Mouse (Mus musculus) heart, embryonic 12.5 days (tissue): Measurements from ENCODE around the gene Gm3376. TPM values are rescaled to one million over a fixed set of nuclear protein-coding genes. Genes with fewer than 3 reads are reported as not detected.
"Not testable (repeated sequence)": the region's sequence is repeated elsewhere in the genome, so short reads cannot be mapped to it uniquely, and the experiment has no call there.

Experiments used
- ATAC-seq: fragments of 200-750 bp; cut with Nextera tagmentation; 2 replicates; pipeline ENCODE4 v1.8.0; 2017; ENCODE audit warnings: moderate TSS enrichment, moderate library complexity; ENCODE audit not compliant: insufficient number of reproducible peaks, low FRiP score
- H3K27ac ChIP-seq: fragments of 300-500 bp; sonication (generic); 2 replicates; pipeline ENCODE4 v1.5.1; 2016; ENCODE audit warnings: mild to moderate bottlenecking, moderate library complexity; ENCODE audit not compliant: poor library complexity, severe bottlenecking
- H3K27me3 ChIP-seq: fragments of 300-500 bp; sonication (generic); replicated peaks from 2 replicates; pipeline ENCODE4 v1.6.1; 2016; ENCODE audit warnings: mild to moderate bottlenecking, moderate library complexity
- H3K36me3 ChIP-seq: fragments of 300-500 bp; sonication (generic); 2 replicates; pipeline ENCODE4 v1.6.1; 2016; ENCODE audit warnings: mild to moderate bottlenecking, moderate library complexity
- H3K4me1 ChIP-seq: fragments of 300-500 bp; sonication (generic); replicated peaks from 2 replicates; pipeline ENCODE4 v1.6.1; 2016; ENCODE audit warnings: mild to moderate bottlenecking
- H3K4me2 ChIP-seq: fragments of 300-500 bp; sonication (generic); 2 replicates; pipeline ENCODE4 v1.6.1; 2016; ENCODE audit warnings: mild to moderate bottlenecking, moderate library complexity
- H3K4me3 ChIP-seq: fragments of 300-500 bp; sonication (generic); 2 replicates; pipeline ENCODE4 v1.5.1; 2016; ENCODE audit warnings: mild to moderate bottlenecking
- H3K9ac ChIP-seq: fragments of 300-500 bp; sonication (generic); 2 replicates; pipeline ENCODE4 v1.6.1; 2016; ENCODE audit warnings: mild to moderate bottlenecking, moderate library complexity
- H3K9me3 ChIP-seq: fragments of 300-500 bp; sonication (generic); replicated peaks from 2 replicates; pipeline ENCODE4 v1.6.1; 2016; ENCODE audit warnings: mild to moderate bottlenecking, moderate library complexity
- WGBS: fragments of 180-500 bp; shearing (Covaris S2); methylation state at CpG from one replicate; pipeline ENCODE4 v1.1.7; 2016; 5-methylcytosine and 5-hydroxymethylcytosine counted together
- polyA plus RNA-seq: library from polyadenylated mRNA; unstranded; fragments of >200 nt; fragmentation: Nextera tagmentation; extraction: Ambion mirVana; gene quantifications from 2 replicates; pipeline ENCODE4 v1.2.1, GENCODE M21; 2016

The Gm3376 gene
- polyA plus RNA-seq = not detected in 2 replicates

DNA sequence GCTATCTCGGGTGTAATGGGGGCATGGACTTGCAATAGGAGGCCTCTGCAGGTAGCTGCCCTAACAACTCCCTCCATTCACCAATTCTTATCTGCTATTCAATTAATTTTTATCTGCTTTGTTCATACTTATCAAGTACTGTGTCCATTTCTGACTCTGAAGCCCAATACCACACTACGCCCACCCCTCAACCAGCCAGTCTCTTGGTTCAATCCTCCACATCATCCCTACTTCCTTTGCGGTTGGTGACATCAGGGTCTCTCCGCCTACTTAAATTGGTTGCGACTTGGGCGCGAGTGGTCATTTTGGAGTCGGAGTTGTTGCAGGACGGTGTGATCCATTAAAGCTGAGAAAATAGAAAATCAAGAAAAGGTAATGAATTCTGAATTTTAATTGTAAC, at the start of gene Gm3376:
Gene Gm3376, plus strand, starts transcription at position 301 of the 400 bp plus-strand sequence.
- not testable (repeated sequence) for ATAC-seq

More for the DNA sequence above, at the start of gene Gm3376:
- not testable (repeated sequence) for H3K27ac ChIP-seq, H3K27me3 ChIP-seq, H3K4me3 ChIP-seq, H3K9ac ChIP-seq, H3K36me3 ChIP-seq, H3K4me1 ChIP-seq, H3K4me2 ChIP-seq, H3K9me3 ChIP-seq
- WGBS = no CpG with 5 or more reads among the region's 9 CpGs
